Mouse (Mus musculus): ENCODE measurements around the gene Cers2.

Gene Cers2

GRCm38 (mm10) chr3:95314486-95315093 lies at the start of gene Cers2:
Gene Cers2, plus strand, starts transcription at chr3:95314791.
- no peak for DNase-seq (ENCODE audit: low spot score)

DNA sequence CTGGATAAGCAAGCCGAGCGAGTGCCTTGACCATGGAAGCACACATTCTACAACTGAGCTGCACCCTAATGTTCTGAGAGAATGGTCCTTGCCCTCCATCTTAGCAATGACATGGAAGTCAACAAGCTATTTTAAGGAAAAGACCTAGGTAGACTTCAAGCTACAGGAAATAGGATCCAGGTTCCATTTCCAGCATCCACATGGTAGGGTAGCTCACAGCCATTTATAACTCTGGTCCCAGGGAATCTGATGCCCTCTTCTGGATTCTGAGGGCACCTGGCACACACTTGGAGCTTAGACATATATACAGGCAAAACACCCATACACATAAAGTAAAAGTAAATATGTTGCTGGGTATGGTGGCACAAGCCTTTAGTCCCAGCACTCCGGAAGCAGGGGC lies 48.5 kb upstream of the Cers2 start:
- no peak for DNase-seq (ENCODE audit: low spot score)

DNA sequence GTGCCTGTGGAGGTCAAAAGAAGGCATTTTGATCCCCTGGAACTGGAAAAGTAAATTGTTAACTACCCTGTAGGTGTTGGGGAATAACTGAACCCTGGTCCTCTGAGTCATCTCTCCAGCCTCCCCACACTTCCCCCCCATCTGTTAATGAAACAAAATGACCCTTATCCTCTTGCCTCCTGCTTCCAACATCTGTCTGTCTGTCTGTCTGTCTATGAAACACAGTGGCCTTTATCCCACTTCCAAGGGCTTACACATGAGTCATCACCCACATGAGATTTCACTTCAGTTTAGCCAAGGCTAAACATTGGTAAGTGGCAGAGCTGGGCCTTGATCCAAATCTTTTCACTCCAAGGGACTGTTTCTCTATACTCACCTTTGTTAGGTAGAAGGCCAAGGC lies 46.7 kb upstream of the Cers2 start:
- peak; percentile 66 for DNase-seq (ENCODE audit: low spot score)

GRCm38 (mm10) chr3:95269789-95270188 lies 44.8 kb upstream of the Cers2 start:
- DNase-seq (ENCODE audit: low spot score): no peak

GRCm38 (mm10) chr3:95270766-95271364 lies 43.7 kb upstream of the Cers2 start:
- no peak for DNase-seq (ENCODE audit: low spot score)

- DNase-seq (ENCODE audit: low spot score): no peak
Observed at GRCm38 (mm10) chr3:95273471-95273870, 41.1 kb upstream of the Cers2 start.

GRCm38 (mm10) chr3:95274453-95274852 lies 40.1 kb upstream of the Cers2 start:
- DNase-seq (ENCODE audit: low spot score): no peak

DNA sequence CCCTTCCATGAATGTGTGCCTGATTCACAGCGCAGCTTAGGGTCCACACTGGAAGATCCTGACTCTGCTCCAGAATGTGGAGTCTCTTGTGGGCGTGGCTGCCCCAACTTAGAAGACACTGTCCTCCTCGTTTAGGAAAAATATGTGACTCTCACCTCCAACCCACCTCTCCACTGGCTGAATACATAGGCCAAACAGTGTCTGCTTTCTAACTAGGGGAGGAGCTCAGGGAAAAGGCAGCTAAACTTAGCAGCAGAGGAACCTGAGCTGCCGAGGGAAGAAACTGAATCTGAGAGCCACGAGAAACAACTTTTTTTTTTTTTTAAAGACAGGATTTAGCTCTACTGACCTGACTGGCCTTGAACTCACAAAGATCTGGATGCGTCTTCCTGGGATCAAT lies 39.4 kb upstream of the Cers2 start:
- DNase-seq (ENCODE audit: low spot score): no peak

DNA sequence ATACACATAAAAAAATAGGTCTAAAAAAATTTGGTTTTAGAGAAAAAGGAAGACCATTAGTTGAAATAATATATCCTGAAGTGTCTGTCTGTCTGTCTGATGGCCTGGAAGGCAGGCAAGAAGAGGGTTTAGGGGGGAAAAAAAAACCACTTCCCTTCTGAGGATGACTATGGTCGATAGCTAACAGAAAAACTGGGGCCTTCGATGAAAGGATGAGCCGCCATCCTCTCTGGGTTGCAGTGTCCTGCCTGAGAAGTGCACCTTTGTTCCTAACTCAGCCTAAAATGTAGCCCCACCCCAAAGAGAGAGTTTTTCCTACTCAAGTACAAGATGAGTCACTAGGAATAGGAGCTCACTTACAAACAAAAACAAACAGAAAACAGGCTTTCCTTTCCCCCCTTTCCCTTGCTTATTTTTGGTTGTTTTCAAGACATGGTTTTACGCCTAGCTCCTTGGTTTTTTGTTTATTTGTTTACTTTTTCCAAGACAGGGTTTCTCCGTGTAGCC lies 38.1 kb upstream of the Cers2 start:
- DNase-seq (ENCODE audit: low spot score): no peak

DNA sequence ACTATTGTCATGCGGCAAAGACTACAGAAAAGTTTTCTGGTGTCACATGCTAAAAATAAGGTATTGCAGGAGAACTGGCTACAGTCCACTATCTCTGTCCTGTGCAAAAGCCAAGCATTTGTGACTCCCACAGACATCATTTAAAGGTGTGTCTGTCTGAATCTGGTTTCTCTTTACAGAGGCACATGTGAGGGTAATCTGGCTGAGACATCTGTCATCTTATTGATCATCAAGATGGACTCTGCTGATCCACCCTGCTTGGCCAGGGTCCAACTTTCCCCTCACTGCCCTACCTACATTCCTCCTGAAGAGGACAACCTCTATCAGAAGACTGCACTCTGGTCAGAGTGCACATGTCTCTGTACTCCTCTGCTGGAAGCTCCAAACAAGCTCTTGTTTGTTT lies 37.4 kb upstream of the Cers2 start:
- peak; percentile 81 for DNase-seq (ENCODE audit: low spot score)

DNA sequence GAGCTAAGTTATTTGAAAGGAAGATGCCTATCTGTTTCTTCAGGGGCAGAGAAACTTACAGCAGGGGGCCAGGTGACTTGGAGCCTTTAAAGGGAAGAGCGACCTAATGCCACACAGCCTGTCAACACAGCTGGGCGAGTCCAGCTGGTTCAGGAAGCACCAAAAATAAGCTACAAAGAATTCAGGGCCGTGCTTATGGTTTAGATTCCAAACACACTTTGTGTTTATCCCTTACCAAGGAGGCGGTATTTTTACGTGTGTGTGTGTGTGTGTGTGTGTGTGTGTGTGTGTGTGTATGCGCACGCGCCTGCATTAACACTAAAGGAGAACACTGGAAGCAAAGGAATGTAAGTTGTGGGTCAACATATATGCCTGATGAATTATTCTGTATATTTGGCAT lies 33.8 kb upstream of the Cers2 start:
- peak; percentile 50 for DNase-seq (ENCODE audit: low spot score)

DNA sequence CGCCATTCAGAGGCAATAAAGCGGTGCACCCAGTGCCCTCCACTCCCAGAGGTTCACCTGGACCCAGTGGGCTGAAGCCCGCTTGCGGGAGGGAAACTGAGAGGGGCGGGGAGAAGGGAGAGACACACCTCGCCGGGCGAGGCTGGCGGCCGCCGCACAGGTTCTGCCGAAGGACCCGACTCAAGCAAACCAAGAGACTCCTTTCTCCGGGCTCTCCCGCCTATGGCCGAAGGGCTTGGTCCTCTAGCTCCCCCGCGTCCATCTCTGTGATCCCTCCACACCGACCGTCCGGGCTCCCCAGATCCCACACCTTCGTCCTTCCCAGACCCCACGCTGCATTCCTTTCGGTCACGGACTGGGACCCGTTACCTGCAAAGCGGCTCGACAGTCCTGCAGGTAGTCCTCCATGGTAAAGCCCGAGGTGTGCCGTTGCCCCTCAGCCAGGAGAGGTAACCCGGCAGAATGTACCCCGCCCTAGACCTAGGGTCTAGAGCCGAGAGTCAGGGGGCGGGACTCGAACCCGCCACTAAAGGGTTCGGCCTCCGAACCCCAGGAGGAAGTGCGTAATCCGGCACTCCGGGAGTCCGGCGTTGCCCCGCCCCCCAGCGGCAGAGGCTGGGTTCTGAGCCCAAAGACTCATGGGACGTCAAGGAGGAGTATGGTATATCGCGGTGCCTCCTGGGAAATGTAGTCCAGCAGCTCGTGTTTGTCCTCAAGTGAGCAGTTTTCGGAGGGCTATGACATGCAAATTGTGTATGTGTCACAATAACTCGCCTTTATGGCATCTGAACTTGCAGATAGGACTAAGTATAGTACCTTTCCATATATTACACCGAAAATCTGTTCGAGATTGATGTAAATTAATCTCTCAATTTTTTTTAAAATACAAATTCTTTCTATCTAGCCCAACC lies 33.1 kb upstream of the Cers2 start, which contains the start of the genes Mindy1 and Prune1:
Mindy1 (plus strand) TSS at position 130 of the 911 bp plus-strand sequence.
Prune1 (minus strand) TSS at position 861 of the 911 bp plus-strand sequence.
- DNase-seq (ENCODE audit: low spot score): peak; percentile 98

GRCm38 (mm10) chr3:95282381-95282864 lies 32.2 kb upstream of the Cers2 start:
- DNase-seq (ENCODE audit: low spot score): peak; percentile 73

DNA sequence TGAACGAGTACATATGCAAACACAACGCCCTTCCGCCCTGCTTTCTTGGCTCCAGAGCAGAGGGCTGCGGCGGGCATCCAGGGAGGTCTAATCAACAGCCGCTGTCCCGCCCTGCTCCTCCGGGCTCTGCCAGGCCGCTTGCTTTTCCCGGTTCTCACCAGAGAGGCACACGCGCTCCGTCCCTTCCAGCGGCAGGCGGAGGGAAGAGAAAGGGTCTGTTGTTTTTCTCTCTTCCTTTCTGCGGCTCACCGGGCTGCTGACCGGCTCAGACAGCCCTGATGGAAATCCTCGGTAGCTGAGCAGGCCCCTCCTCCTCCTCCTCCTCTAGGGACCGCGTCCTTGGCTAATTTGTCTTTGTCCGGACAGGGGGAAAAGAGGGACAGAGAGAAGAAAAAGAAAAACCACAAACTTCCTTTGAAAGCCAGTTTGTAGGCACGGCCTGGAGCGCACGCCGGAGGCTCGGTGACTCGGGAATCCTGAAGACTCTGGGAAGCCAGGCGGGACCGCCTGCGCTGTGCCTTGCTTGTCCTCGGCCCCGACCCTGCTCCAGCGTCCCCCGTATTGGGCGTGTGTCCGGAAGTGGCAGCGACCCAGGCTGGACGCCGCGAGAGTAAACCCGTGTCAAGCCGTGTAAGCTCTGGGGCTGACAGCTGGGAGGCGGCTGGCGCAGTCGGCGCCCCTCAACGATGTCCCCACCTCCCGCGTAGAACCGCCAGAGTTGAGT lies 31.6 kb upstream of the Cers2 start:
- DNase-seq (ENCODE audit: low spot score): peak; percentile 85

DNA sequence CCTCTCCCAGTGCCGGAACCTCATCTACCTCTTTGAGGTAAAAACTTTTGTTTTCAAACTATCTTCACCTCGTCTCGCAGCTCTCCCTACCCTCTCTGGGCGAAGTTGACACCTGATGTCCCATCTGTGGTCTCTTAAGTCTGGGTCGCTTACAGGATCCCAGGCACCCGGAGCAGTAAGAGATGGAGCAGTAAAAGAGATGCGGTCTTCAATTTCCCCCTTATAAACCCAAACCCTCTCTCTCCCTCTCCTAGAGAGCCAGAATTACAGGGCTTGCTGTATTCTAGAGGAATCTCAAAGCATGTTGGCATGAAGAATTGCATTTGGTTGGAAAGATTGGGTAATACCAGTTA lies 31.0 kb upstream of the Cers2 start:
- no peak for DNase-seq (ENCODE audit: low spot score)

- no peak for DNase-seq (ENCODE audit: low spot score)
Observed at GRCm38 (mm10) chr3:95284062-95284461, 30.5 kb upstream of the Cers2 start.

DNA sequence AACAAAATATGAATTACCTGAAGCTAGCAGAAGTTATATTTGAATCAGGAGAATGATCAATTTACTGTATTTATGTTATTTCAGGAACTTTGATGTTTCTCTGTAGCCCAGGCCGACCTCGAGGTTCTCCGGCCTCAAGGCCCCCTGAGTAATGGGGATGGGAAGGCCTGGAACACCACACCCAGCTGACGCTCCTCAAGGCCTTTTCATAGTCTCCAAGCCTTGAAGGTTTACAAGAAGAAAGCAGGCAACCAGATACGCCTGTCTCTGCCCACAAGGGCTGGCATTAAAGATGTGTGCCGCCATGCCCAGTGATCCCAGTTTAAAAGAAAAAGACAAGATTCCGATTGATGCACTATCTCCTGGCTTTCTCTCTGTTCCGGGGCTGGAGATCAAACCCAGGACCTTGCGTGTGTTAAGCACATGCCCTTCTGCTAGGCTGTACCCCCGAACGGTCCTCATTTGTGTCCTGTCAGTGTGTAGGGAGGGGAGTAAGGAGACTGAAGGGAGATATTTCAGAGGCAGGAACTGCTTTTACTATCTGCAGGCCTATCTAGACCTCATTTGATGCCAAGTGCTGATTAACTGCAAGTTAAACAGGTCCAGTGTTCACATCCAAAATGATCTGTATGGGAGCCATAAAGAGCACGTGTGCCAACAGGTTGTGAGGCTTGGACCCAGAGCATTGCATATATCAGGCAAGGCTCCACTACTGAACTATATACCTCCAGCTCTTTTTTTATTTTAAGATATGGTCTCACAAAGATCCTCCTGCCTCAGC lies 29.9 kb upstream of the Cers2 start:
- no peak for DNase-seq (ENCODE audit: low spot score)

DNA sequence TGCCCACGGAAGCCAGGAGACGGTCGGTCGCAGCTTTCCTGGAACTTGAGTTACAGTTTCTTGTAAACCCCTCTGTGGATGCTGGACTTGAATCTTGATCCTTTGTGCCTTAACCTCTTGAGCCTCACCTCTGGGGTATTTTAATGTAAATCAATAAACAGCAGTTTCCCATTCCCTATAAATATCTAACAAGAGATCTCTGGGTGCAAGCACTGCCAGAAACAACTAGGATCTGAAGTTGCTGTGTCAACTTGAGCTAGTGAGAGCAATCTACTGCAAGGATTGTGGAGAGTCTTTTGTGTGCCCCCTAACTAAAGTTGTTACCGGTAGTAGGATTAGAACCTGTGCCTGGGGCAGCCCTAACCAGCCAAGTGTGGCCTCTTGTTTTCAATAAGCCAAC lies 29.2 kb upstream of the Cers2 start:
- DNase-seq (ENCODE audit: low spot score): no peak

GRCm38 (mm10) chr3:95286011-95286410 lies 28.6 kb upstream of the Cers2 start:
- DNase-seq (ENCODE audit: low spot score): peak; percentile 75

- DNase-seq (ENCODE audit: low spot score): no peak
Observed at GRCm38 (mm10) chr3:95286510-95286909, 28.1 kb upstream of the Cers2 start.

- no peak for DNase-seq (ENCODE audit: low spot score)
Observed at GRCm38 (mm10) chr3:95287541-95287940, 27.1 kb upstream of the Cers2 start.

All from yolk sac, embryonic 10.5 days (tissue).